Mouse (Mus musculus) erythroblast, embryonic 14.5 days (primary cell): Measurements from ENCODE around the gene B4galnt1.

Source experiments
- GATA1 ChIP-seq: IDR thresholded peaks from 2 replicates; pipeline ENCODE4 v1.6.1; 2012; ENCODE audit warnings: low read length, inconsistent platforms, mixed read lengths
- TAL1 ChIP-seq: IDR thresholded peaks from 3 replicates; pipeline ENCODE4 v1.6.1; 2012; ENCODE audit warnings: low read length, inconsistent platforms, mixed read lengths

DNA sequence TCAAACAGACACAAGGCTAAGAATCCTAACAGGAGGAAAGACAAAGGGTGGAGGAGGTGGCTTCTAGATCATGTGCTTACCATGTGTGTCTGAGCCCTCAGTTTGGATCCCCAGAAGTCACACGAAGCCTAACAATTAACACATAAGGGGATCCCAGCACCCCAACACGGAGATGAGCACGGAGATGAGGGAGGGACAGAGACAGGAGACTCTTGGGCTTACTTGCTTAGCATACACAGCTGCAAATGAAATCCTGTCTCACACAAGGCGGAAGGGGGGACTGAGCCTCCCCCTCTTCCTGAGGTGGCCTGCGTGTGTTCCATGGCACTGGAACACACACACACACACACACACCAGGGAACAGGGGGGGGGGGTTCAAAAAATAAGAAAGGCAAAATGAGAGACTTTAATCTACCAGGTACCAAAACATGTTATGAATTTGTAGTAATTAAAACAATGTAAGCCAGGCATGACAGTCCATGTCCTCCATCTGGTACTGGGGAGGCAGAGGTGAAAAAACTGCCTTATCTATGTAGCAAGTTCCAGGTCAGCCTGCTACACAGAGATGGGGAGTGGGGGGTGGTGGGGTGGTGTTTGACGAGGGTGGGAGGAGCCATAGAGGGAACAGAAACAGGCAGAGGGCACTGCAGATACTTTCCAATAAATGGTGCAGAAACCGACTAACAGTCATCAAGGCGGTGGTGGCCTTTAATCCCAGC lies 29.7 kb upstream of the B4galnt1 start:
- TF ChIP-seq TAL1 (no peak), GATA1 (no peak)
